Mouse (Mus musculus) lung, postnatal 10 days (tissue): ENCODE measurements at regions not wholly inside any gene's neighbourhood (a gene's known extent, or its start where the extent isn't known, plus 50 kb on each side); places are given as distances from the start of the nearest gene placed in this dataset.

ENCODE experiments used
- DNase-seq: peaks from one replicate; pipeline ENCODE4 v3.0.0; 2021

DNA sequence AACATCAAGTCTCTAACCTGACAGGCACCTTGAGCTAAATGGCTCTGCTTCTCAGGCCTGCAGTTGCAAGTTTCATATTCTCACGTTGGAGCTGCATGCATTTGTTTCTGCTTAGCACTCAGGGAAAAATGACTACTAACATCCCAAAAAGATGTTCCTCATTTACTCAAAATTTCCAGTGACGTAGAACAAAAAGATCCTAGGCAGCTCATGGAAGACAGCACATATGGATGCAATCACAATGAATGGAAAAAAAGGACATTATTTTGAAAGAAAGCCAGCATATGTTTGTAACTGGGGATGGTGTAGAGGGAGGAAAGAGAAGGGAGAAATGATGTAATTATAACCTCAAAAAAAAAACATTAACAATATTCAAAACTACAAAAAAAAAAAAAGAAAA, 751.2 kb upstream of the Fbxo33 start:
- no peak for DNase-seq

DNA sequence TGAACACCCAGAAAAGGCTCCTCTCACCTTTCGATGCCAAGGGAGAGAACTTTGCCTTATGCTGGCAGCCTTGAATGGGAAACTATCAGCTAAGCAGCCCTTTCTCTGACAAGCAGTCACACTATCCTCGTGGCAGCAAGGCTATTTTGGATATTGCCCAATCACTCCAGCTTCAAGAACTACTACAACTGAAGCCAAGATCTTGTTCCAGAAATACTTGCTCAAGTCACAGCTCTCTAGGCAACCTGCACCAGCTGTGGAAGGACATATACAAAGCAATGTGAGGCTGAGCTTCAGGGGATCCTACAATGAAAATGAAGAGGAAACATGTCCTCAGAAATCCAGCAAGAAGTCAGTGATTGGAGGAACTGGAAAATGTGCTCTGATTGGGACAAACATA, 750.4 kb upstream of the Fbxo33 start:
- peak; percentile 31 for DNase-seq

DNA sequence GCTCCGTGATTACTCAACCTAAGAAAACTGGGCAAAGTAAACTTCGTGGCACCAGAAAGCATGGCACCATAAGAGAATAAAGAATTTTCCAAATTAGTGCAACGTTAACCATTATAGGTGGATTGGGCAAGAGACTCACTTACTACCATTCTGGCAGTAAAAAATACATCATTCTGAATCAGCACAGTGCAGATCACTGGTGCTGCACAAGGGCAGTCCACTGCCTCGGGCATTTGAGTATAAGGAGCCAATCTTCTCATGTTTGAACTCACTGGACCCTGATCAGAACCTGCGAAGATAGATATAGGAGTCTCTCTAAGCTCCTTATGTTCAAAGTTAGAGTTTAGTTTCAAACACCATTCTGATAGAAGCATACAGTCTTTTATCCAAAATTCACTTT, 747.7 kb upstream of the Fbxo33 start:
- DNase-seq: no peak

DNA sequence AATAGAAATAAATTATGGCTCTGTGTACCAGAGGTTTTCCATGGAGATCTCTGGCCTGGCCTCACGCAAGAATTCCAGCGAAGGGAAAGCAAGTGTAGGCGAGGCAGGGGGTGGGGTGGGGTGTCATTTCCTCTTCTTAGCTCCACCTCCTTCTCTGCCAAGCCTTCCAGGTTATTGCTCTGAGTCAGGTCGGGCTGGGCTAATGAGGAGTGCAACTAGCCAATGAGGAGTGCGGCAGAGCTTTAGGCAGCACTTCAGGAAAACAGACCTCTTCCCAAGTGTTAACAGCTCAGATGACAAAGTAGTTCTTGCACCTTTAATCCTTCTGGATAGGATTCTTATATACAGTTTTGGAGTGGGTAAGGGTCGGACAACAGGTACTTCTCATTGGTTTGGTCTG, 741.6 kb upstream of the Fbxo33 start:
- no peak for DNase-seq

DNA sequence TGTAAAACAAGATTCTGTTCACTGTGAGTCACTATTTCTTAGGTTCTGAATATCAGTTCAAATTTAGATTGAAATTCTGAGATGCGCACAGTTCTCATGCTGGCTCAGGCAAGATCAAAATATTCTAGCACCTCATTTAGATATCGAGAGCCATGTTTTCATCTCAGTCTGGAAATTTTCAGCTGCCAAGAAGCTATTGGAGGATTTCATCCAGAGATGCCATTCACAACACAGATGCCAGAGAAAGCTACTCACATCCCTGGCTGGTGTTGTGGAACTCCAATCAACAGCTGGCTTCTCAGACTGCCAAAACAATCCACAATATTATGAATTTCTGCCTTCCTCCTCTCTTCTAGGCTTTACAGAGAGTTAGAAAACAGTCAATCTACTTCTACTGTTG, 712.9 kb upstream of the Fbxo33 start:
- DNase-seq: peak; percentile 21

DNA sequence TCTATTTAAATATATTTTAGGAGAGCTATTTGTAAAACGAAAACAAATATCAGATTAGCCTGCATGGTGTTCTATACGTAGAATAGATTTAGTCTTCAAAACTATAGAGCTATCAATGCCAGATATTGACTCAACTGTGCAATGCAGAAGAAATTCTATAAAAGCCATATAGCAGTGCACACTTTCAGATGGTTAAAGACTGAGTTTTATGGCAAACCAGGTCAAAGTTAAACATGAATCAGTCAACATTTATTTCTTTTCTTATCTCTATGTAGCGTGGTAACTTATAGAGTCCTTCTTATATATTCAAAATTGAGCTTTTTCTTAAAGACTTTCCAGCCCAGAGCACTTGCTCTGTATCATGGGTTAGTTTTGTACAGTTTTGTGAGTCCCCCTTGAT, 705.5 kb upstream of the Fbxo33 start:
- no peak for DNase-seq

DNA sequence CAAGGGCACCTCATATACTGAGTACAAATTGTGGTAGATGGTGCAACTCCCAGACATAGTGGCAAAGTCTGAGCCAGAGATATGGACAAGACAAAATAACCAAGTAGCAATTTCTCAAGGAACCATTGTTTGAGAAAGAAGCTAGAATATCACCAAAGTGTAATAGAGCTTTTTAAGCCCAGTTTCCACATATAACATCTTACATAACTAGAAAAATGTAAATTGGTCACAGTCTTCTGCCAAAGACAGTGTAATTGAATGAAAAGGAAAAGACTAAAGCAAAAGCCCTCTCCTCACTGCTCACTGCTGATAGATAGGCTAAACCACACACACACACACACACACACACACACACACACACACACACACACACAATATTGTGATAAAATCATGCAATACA, 679.4 kb upstream of the Fbxo33 start:
- DNase-seq: no peak

DNA sequence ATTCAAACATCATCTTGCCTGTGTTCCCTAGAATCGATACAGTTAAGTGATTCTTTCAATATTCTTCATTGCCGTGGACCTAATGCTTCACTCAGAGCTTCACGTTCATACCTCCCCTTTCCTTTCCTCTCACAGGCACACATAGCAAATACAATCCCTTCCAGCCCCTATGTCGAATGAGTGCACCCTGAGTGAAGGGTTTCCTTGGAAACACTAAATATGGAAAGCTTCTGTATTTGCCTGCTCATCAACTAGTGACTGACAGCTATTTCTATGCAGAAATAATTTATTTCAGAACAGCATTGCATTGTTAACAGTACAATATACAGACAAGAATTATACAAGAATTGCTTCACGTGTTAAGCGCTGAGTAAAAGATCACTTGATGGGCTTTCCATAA, 671.4 kb upstream of the Fbxo33 start:
- no peak for DNase-seq
